ENCODE assay signal across 9 mouse cellular contexts in the genomic region with DNA sequence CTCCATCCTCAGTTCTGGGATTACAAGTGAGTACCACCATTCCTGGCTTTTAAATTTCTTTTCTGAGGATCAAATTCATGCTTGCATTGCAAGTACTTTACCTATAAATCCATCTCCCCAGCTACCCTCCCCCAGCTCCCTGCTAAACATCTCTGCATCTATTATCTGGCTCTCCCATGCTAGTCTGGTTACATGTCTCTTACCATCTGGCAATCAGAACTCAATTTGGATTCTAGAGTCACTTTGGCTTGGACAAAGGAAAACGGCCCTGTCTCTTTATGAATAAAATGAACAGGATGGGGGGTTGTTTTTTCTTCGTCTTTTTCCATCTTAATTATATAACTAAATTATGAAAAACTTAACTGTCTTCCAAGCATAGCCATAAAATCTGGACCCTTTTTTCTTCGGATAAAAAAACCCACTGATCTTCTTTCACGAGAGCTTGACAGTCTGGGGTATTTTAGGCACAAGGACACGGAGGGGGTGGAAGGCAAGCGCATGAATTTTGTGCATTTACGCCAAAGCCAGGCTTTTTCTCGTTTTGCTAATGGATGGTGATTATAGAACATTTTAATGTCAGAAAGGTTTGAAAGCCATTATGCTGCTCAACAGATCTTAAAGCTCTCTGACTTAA.
DNase-seq lines count a peak whose midpoint lies in the region; ATAC-seq and TF ChIP-seq lines count a peak whose summit lies in the region.
"Had no signal": no experiment of that assay in that cellular context is flagged by ENCODE, and none has a peak within 500 bp of the region (broad histone marks: within the 10 kb centered on the region; RNA-seq: fewer than 3 reads in every experiment).

No protein-coding gene starts in this region.

- no peaks in the 10 kb centered on the region for H3K27me3 ChIP-seq in neural tube, embryonic 11.5 days (ENCODE audit: control insufficient read depth, insufficient read depth, low read length)
- no peaks in the 10 kb centered on the region for H3K27me3 ChIP-seq in forebrain, embryonic 16.5 days (replicated peaks; ENCODE audit: control insufficient read depth, insufficient read depth, low read length)

- no peaks in the 10 kb centered on the region for H3K9me3 ChIP-seq in neural tube, embryonic 11.5 days (ENCODE audit: control insufficient read depth, low read length)
- H3K9me3 ChIP-seq in forebrain, embryonic 16.5 days (ENCODE audit: control insufficient read depth, low read length) = no peaks in the 10 kb centered on the region

- no peaks in the 10 kb centered on the region for H3K36me3 ChIP-seq in neural tube, embryonic 11.5 days (ENCODE audit: control insufficient read depth, insufficient read depth, low read length)
- no peaks in the 10 kb centered on the region for H3K36me3 ChIP-seq in forebrain, embryonic 16.5 days (ENCODE audit: control insufficient read depth, insufficient read depth)

- ATAC-seq in neural tube, embryonic 11.5 days (ENCODE audit: insufficient read depth, low FRiP score, low TSS enrichment) = no peak
- ATAC-seq in forebrain, embryonic 16.5 days = peak; percentile 73

- DNase-seq in neural tube, embryonic 11.5 days (ENCODE audit: low spot score) = no peak
- no peak for DNase-seq in neural tube, embryonic 10.5 days (ENCODE audit: extremely low spot score, low spot score)
- DNase-seq in mesoderm, embryonic 11.5 days (ENCODE audit: low read depth, low spot score) = peak; percentile 21
- no peak for DNase-seq in gastrocnemius, adult 2 months
- no peak for DNase-seq in adrenal gland, postnatal 14 days
- no peak for DNase-seq in c-Kit-positive CD71-positive TER-119-positive erythroid progenitor cells, embryonic 14.5 days (ENCODE audit: low spot score)
- DNase-seq: cerebellum, adult 2 months had no signal

- H3K9ac ChIP-seq in neural tube, embryonic 11.5 days (ENCODE audit: low read length) = no peak overlapping the region
- H3K9ac ChIP-seq in forebrain, embryonic 16.5 days (replicated peaks; ENCODE audit: low read depth, low read length) = peak overlapping the region; percentile 33; the same call in 1 of the 2 replicates

- no peak overlapping the region for H3K4me3 ChIP-seq in neural tube, embryonic 11.5 days (ENCODE audit: low read depth, low read length)
- H3K4me3 ChIP-seq in forebrain, embryonic 16.5 days (replicated peaks; ENCODE audit: low read length) = no peak overlapping the region
- H3K4me3 ChIP-seq in gastrocnemius, adult 2 months = no peak overlapping the region

- no peak for TF ChIP-seq CTCF in gastrocnemius, adult 2 months (IDR thresholded peaks at IDR 0.05)

- H3K27ac ChIP-seq in neural tube, embryonic 11.5 days (ENCODE audit: low read depth, low read length) = peak overlapping the region; percentile 39; the same call in 1 of the 2 replicates
- H3K27ac ChIP-seq in forebrain, embryonic 16.5 days (ENCODE audit: low read length) = peak overlapping the region; percentile 94
- H3K27ac ChIP-seq in gastrocnemius, adult 2 months = no peak overlapping the region
- H3K27ac ChIP-seq: macrophage had no signal

- H3K4me2 ChIP-seq in neural tube, embryonic 11.5 days (ENCODE audit: low read depth) = no peak overlapping the region
- H3K4me2 ChIP-seq in forebrain, embryonic 16.5 days (ENCODE audit: low read length) = no peak overlapping the region

- 74% methylated on average over 8 of the region's 8 CpGs for WGBS in neural tube, embryonic 11.5 days
- 17% methylated on average over 8 of the region's 8 CpGs for WGBS in forebrain, embryonic 16.5 days

- intact Hi-C loops in gastrocnemius, adult 2 months (cut with DNase I) = no loop called here

- 0 out of 2 replicates have a peak, but pooled peaks cover 2% of the 10 kb centered on the region for H3K4me1 ChIP-seq in neural tube, embryonic 11.5 days (ENCODE audit: control insufficient read depth, insufficient read depth, low read length)
- H3K4me1 ChIP-seq in forebrain, embryonic 16.5 days (replicated peaks; ENCODE audit: control insufficient read depth, insufficient read depth, low read length) = peaks cover 19% of the 10 kb centered on the region
